Mouse (Mus musculus) ovary, postnatal 36 days (tissue): Measurements from ENCODE around the gene Mprip.

Experiments
- DNase-seq: peaks from one replicate; pipeline ENCODE4 v3.0.0; 2022; ENCODE audit warnings: low spot score, mixed read lengths

The Mprip gene

DNA sequence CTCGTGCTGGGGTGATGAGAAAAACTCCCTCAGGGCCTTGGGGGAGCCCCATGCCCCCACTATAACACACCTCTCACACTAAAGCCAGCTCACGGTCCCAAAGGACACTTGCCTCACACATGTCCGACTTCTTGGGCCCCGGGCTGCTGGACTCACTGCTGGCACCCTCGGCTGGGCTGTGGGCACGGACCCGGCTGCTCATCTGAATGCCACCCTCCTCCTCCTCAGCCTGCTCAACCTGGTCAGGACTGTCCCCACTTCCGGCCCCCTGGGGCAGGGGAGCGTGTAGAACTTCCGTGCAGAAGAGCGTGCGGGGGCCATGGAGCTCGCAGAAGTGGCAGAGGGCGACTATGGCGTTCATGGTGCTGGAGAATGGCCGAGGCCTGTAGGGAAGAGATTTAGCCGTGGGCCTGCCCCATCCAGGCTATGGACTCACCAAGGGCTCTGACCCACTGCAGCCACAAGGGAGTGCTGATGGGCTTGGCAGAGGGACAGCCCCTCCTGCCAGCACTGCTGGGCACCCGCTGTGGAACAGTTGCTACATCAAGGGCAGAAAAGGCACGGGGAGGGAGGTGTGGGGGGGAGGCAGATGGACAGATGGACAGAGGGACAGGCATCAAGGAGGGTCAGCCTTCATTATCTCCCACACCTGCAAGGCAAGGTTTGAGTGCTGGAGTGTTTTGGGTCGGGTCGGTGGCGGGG lies 143.5 kb downstream of the Mprip start:
- DNase-seq = no peak

DNA sequence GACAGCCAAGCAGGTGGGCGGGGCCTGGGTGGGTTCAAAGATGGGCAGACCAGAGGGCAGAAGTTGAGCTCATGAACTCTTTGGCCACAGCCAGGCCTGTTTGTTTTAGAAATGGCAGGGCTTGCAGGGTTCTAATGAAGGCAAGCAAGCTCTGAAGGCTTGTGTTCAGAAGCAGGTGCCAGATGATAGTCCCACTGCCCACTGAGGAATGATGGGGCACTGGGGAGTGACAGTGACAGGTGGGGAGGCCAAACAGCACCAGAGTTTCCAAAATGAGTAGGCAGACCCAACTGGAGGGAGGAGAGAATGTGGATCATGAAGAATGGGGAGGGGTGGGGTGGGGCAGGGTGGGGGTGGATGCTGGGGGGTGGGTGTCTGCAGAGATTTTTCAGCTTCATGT lies 144.2 kb downstream of the Mprip start:
- DNase-seq = no peak

DNA sequence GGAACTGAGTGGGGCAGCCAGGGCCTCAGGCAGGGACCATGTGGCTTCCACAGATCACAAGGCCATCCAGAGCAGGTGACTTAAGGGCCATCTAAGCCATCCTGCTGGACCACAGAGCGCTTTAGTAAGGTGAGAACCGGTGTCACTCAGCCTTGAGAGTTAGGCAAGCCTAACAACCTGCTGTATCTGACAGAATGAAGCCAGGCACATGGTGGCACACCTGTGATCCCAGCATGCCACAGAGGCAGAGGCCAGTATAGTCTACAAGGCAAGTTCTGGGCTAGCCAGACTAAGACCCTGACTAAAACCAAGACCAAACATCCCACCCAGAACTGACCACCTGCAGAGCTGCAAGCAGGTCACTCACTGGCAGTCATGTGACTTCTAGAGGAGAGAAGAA lies 144.6 kb downstream of the Mprip start:
- DNase-seq = no peak

DNA sequence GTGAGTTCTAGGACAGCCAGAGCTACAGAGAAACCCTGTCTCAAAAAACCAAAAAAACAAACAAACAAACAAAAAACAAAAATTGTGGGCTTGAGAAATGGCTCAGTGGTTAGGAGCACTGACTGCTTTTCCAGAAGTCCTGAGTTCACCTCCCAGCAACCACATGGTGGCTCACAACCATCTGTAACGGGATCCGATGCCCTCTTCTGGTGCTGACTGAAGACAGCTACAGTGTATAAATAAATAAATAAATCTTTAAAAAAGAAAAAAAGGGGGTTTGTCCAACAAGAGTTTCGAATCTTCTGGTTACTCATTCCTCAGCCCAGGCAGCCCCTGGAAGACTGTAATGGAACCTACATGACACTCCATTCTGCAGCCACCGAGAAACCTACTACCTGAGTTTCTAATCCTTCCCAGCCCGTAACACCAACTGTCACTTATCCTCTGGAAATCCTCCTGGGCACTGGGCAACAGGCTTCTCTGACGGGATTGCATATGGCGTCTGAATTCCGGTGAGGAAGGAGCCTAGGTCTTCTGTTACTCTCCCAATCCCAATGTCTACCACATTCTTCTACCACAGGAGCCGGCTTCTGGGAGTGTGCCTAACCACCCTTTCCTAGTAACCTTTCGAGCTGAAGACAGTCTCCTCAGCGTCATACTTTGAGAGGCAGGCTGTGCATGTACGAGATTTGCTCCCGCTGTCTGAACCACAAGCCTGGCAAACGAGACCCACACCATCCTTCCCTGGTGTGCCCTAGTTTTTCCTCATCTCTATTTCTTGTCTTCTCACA lies 147.3 kb downstream of the Mprip start:
- DNase-seq = no peak

DNA sequence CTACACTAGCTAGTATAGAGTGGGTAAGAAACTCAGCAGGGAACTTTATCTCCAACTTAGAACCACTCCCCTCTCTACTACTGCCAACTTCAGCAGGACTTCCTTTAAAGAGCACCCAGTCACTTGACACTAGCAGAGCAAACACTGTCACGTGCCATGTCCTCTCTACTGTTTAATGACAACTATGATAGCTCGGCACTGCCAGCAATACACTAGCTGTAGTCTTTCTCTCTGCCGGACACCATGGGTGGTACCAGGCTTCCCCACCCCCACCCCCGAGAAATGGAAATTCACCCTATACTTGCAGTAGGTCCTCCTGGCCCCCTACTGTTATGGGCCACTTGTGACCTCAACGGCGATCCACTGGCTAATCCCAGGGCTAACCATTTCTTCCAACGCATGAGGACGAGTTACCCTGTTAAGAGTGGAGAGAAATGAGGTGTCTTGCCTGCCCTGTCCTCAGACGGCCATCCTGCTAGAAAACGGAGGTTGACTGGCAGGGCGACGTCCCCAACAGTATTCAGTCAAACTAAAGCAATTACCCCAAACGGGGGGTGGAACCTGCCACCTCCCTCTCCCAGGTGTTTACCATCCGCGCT lies 148.1 kb downstream of the Mprip start:
- DNase-seq = no peak

DNA sequence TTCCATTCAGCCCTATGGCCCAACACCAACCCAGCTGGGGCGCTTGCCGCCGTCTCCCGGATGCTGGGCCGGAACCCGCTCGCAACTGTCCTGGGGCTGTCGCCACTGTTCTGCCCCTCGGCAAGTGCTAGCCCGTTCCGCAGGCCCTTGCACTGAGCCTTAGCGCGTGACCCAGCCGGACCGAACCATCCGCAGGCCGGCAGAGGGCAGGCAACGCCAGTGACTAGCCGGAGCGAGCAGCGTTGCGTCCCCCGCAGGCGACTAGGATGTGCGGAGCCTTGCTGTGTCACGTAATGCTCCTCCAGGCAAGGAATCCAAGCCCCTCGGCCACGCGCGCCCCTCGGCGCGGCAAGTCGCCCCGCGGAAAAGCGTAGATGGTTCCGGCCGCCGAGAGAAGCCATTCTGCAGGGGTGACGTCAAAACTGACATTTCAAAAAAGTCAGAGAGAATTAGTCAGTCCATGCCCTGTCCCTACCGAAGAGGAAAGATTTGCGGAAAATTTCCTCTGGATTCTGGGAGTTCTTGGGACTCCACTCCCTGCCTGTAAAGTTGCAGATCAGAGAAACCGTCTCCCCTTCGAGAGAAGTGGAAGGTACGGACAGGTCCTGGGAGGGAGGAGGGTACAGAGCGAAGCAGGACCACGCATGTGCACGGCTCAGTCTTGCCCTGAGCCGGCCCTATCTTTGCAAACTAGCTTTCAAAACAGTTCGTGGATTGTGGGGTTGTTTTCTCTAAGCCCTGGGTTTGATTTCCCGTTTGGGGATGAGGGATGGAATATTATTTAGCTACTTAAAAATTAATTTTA lies 148.8 kb downstream of the Mprip start, which contains the start of gene Flcn:
TSS of gene Flcn (minus strand) at position 347 of the 805 bp plus-strand sequence.
- DNase-seq = peak; percentile 84

DNA sequence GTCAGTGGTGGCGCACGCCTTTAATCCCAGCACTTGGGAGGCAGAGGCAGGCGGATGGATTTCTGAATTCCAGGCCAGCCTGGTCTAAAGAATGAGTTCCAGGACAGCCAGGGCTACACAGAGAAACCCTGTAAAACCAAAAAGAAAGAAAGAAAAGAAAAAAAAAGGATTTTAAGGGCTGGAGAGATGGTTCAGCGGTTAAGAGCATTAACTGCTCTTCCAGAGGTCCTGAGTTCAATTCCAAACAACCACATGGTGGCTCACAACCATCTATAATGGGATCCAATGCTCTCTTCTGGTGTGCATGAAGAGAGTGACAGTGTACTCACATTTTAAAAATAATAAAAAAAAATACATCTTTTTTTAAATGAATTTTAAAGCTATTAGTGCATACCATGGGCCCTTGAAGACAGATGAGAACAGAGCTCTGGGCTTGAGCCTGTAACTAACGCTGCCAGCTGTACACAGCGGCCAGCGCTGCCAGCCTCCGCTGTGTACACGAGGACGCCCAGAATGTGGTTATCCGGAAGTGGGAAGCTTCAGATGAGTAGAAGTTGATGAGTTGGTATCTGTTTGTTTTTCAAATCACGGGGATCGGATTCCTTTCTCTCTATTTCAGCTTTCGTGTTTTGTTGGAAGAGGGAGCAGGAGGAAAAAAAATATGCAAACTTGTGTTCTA lies 149.5 kb downstream of the Mprip start:
- DNase-seq = no peak

DNA sequence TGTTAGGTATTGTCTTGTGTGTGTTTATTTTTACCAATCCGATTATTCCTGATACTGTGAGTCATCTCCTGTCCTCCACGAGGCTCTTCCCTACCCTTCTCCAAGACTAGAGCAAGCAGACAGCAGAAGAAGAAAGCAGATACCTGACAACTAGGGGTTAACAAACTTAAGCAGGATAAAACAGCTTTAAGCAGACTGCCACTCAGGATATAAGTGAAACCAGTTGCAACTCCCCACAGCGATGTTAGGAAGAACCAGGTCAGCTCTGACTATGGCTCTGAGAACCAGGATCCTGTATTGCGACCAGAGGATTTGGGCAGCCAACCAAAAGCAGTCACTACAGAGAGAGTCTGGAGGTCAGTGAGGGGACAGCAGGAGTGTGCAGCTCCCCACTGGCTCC lies 150.1 kb downstream of the Mprip start:
- no peak for DNase-seq

DNA sequence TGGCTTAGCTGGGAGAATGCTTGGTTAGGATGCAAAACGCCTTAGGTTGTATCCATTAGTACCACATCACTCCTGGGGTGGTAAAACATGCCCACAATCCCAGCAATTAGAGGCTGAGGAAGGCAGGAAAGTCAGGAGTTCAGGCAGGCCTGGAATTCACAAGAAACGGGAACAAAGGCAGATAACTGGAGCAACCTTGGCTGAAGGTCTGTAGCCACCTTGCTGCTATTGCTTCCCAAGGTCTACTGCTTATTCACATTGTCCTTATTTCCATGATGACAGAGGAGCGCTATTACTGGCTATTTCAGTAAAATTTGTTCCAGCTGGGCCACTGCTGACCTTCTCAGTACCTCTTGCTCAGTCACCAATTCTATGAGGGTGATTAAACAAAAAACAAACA lies 152.2 kb downstream of the Mprip start:
- no peak for DNase-seq

DNA sequence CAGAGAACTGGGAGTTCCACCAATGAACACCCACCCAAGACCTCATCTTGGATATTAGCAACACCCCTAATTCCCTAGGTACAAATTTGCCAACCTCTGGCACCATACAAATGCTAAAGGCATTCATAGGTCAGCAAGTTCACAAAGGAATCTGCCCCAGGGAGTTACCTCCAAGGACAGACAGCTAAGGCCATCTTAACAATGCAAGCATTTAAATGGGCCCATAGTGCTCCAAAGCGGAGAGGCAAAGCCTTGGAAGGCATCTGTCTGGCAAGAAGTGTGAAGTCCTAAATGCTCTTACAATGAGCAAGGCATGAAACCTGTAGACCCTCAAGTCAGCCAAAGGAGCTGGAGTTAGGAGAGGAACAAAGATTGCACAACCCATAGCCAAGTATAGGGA lies 153.2 kb downstream of the Mprip start:
- no peak for DNase-seq

DNA sequence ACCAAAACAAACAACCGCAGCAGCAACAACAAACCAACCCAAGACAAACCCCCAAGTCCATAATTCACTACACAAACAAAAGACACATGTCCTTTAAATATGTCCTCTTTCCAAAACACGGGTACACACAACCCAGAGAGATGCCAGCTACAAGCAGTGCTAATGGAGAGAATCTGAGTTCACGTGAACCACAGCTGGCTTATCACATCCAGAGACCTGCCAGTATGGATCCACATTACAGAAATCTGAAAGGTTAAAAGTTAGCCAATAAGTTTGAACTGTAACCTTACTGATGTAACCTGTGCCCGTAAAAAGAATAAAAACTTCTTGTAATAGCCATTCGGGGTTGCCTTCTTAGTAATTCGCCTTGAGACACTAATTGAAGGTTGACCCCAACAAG lies 153.8 kb downstream of the Mprip start:
- DNase-seq = no peak

DNA sequence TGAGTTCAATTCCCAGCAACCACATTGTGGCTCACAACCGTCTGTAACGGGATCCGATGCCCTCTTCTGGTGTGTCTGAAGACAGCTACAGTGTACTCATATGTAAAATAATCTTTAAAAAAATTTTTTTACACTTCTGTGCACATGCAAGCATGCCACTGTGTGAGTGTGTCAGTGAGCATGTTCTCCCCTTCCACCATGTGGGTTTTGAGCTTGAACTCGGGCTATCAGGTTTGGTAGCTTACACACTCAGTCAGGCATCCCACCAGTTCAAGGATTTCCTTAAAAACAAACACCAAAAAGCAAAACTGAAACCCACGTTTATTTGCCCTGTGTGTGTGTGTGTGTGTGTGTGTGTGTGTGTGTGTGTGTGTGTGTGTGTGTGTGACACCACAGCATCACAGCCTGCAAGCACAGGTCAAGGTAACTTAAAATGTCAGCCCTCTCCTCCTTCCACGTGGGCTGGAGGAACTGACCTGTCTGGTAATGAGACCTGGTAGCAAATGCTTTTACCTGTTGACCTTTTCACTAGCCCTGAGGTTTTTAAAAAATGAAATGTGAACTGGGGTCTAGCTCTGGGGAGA lies 154.5 kb downstream of the Mprip start:
- no peak for DNase-seq

DNA sequence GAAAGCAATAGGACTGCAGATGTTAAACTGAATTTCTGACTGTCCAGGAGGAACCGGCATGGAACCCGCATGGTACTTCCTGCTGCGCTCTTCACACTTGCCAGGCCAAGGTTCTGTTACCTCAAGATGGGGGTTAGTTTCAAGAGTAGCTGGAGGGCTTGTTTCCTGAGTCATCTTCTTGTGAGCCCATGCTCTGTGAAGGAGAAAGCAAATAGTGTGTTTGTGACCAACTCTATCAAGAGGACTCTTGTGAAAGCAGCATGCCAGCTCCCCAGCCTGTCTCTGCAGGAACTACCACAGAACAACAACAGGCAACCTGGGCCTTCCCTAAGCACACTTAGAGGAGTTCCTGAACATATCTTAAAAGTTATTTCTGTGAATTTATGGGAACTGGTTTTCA lies 156.8 kb downstream of the Mprip start:
- no peak for DNase-seq

DNA sequence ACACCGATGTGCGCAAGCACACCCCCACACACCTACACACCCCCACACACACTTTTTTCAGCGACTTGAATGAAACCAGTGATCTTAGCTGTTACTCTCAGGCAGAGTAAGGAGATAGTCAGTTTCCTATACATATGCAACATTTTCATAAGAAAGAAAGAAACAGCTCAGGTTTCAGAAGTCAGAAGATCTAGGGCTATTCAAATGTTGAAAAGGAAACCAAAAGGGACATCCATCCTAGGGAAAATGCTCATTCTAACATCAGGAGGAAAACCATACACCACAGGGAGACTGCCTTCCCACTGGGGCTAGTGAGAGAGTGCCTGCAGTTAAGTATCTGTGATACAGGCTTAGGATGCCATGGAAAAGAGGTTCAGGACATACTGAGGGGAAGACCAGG lies 160.5 kb downstream of the Mprip start:
- DNase-seq = no peak
